Mouse (Mus musculus) ovary, postnatal 14 days (tissue): ENCODE data around the gene Ppara.
"Not testable (repeated sequence)": the region's sequence is repeated elsewhere in the genome, so short reads cannot be mapped to it uniquely, and the experiment has no call there.

ENCODE experiments used
- DNase-seq: peaks from one replicate; pipeline ENCODE4 v3.0.0; 2022; ENCODE audit warnings: low spot score

The Ppara gene

DNA sequence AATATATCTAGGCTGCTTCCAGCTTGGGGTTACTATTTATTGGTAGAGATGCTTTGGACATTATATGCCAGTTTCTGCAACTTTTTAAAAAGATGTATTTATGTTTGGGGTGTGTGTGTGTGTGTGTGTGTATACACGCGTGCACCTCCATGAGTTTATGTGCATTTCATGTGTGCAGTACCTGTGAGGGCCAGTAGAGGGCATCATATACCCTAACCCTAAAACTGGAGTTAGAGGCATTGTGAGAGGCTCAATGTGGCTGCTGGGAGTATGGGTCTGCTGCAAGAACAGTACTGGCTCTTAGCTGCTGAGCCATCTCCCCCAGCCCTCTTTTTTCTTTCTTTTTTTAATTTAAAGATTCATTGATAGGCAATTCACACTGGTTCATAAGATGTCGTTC, 23.0 kb downstream of the Ppara start:
- DNase-seq: no peak

GRCm38 (mm10) chr15:85762761-85763160, 28.0 kb downstream of the Ppara start:
- no peak for DNase-seq

GRCm38 (mm10) chr15:85765022-85765421, 30.2 kb downstream of the Ppara start:
- no peak for DNase-seq

DNA sequence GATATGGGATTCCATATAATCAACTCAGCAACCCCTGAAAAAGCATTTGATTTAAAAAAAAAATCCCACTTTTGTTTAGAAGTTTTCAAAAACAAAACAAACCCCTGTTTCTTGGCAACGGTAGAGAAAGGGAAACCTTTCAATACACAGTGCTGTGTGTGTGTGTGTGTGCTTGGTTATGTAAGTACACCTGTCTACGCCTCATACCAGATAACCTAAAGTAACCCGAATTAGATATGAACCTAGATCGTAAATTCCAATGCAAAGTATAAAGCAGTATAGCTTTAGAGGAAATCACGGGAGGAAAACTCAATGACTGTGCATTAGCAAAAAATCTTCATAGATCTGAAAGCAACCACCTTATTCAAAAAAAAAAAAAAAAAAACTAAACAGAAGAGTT, 31.9 kb downstream of the Ppara start:
- DNase-seq: no peak

GRCm38 (mm10) chr15:85768991-85769390, 34.2 kb downstream of the Ppara start:
- no peak for DNase-seq

- DNase-seq: no peak
These were observed 36.7 kb downstream of the Ppara start for GRCm38 (mm10) chr15:85771306-85772121.

DNA sequence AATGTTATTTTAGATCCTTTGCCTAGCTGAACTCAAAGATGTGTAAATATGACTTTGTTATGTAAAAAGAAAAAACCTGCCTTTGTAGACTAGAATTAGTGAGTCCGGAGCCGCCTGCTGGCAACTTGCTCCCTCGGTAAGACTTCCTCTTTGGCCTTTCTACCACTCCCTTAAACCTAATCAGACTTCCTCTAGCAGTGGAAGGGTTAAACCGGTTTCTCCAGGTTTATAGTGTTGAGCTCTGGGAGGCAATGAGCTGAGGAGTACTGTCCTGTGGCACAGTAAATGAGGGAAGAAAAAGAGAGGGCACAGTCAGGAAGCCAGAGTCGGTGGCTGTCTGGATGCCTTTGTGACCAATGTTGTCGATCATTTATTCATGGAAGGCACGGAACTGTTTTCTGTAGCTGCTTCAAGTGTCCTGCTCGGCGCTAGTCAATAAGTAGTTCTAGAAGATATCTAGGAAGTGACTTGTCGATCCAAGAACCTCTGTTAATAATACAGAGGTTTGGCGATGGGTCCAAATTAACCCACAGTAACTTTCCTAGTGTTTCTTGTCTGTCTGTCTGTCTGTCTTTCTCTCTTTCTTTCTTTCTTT, 37.5 kb downstream of the Ppara start:
- no peak for DNase-seq

DNA sequence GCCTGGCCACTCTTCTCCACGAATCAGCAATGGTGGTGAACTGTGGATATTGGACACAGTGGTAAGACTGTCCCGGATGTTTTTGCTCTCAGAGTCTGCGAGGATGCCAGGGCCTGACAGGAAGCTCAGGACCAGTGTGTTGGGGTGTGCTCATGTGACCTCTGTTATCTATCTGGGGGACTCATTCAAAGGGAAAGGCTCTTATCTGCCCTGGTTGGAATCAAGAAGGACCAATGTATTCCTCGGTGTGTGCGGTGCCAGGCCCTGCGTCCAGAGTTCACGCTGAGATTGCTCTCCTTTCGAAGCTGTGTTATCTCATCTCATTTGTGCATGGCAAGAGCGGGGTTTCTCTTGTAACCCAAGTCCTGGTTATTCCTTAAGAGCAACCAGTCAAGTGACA, 39.6 kb downstream of the Ppara start:
- DNase-seq: no peak

DNA sequence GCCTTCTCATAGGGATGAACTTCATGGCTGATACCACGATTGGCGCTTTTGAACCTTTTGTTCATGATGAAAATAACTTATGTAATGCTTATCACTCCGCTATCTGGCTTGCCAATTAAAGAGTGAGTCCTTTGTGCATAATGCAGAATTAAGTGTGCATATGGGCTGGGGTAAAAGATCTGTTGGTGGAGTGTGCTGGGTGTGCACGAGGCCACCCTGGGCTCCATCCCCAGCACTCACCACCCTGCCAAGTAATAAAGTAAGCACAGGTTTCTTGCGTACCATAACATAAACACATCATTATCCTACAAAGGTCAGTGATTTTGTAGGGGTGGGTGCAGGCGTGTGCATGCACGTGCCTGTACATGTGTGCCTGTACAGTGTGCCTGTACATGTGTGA, 40.2 kb downstream of the Ppara start:
- DNase-seq: no peak

DNA sequence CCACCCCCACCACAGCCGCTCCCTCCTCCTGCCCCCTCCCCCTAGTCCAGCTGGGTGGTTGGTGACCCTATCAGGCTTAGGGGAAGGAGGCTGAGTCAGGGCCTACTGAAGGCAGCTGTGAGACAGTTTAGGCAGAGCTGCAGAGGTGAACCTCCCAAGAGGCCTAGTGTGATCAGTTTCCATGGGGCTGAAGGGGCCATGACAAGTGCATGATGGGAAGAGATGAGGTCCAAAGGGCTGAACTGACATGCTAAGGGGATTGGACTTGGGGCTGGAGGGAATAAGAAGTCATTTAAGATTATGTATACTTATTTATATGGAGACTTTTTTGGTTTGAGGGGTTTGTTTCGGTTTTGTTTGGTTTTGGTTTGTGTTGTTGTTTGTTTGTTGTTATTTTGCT, 41.5 kb downstream of the Ppara start:
- no peak for DNase-seq

GRCm38 (mm10) chr15:85776771-85777170, 42.0 kb downstream of the Ppara start:
- DNase-seq: no peak

DNA sequence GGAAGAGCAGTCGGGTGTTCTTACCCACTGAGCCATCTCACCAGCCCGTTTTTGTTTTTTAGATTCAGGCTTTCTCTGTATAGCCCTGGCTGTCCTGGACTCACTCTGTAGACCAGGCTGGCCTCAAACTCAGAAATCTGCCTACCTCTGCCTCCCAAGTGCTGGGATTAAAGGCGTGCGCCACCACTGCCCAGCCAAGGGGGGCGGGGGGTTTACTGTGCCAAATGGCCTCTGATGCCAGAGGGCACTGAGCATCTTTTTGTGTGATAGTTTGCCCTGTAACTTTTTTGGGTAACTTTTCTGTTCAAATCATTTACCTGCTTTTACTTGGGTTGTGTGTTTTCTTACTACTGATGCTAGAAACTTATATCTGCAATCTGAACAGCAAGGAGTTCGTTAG, 44.1 kb downstream of the Ppara start:
- DNase-seq: not testable (repeated sequence)

GRCm38 (mm10) chr15:85783146-85783545, 48.4 kb downstream of the Ppara start:
- DNase-seq: no peak

GRCm38 (mm10) chr15:85784341-85784740, 49.6 kb downstream of the Ppara start:
- DNase-seq: no peak

DNA sequence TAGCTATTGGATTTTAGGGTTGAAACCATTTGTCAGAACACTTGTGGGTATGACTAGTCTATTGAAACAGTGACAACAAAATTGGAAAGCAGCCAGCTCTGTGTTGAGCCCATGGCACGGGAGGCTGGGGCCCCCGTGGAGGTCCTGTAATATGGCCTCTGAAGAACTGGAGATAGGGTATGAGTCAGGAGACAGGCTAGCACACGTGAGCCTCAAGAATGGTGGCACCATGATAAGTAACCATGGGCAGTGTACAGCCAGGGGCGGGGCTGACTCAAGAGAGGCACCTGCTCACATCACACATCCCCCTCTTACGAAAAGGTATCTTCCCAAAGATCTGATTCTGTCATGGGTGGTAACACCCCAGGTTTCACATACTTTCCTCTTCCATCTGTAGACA, 51.9 kb downstream of the Ppara start:
- no peak for DNase-seq

GRCm38 (mm10) chr15:85787482-85787881, 52.7 kb downstream of the Ppara start:
- DNase-seq: no peak

DNA sequence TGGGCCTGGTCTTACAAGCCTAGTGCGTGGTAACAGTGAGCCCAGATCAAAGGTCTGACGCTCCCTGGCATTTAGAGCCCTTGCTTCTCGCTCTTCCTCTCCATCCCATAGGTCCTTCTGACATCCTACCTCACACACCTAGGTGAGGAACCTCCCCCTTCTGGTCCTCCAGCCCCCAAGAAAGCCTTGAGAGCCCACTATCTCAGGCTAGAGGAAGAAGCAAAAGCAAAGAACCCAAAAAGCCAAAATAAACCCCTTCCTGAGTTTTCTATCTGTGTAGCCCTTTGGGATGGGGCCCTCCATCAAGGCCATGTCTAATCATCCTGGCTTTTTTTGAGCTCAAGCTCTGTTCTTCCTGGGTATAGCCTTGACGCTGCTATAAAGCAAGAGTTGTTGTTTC, 53.3 kb downstream of the Ppara start:
- DNase-seq: no peak

DNA sequence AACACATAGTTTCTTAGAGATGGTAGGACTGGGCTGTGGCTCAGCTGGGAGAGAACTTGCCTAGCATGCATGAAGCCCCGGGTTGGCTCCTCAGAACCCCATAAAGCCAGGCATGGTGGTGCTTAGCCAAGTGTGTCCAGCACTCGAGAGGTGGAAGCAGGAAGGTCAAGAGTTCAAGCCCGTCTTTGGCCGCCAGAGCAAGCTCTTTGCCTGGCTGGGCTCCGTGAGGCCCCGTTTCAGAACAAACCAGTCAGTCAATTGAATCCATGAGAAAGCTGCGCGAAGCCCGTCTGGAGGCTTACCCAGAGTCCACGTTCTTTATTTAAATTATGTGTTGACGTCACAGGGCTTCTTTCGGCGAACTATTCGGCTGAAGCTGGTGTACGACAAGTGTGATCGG, 53.9 kb downstream of the Ppara start:
- DNase-seq: no peak

GRCm38 (mm10) chr15:85791449-85791848, 56.7 kb downstream of the Ppara start:
- no peak for DNase-seq

GRCm38 (mm10) chr15:85792819-85793218, 58.0 kb downstream of the Ppara start:
- DNase-seq: no peak

DNA sequence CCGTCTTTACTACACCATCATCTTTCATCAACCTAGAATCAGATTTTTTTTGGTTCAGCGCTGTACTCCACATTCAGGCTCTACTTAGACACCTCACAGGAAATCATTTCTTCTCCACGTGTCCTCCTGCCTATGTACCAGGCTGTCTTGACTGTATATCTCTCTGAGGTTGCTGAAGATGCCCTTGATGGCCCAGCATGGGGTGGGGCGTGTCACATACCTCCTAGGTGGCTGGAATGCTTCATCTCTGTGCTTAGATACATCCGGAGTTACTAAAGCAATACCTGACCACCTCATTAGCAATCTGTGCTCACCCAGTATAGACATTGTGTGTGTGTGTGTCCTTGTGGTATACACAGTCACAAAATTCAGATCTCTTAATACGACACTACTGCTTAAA, 60.7 kb downstream of the Ppara start:
- DNase-seq: no peak

DNA sequence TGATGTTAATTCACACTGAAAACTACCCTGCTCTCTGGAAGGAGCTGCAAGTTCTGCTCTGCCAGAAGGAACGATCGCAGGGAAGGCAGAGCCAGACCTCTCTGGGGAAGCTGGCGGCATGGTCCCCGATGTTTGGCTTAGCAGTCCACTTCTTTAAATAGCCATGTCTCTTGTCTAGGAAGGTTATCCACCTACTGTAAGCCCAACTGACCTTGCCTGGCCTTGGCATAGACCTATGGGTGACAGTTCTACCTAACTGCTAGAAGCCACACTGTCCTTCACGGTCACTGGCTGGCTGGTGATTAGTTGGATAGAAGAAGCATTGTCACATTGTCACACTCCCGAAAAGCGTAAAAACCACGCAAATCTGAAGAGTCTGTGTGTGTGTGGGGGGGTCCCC, 63.9 kb downstream of the Ppara start:
- no peak for DNase-seq

DNA sequence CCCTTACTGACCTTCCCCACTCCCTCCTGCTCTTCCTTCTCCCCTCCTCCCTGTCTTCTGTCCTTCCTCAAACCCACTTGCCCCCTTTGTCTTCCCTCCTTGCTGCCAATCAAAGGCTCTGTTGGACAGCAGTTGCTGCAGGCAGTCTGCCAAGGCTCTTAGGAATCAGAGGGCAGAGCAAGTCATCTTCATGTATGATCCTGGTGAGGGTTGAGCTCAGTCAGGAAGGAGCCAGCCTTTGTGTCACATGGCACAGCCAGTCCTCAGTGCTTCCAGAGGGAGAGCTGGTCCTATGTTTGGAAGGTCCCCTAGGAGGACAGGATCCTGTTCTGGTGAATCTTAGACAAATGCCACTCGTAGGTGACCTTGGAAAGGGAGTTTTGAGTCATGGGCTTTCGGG, 68.1 kb downstream of the Ppara start:
- DNase-seq: no peak

GRCm38 (mm10) chr15:85806886-85807285, 72.1 kb downstream of the Ppara start:
- no peak for DNase-seq
